ENCODE assay signal across 9 mouse cellular contexts in the genomic region with DNA sequence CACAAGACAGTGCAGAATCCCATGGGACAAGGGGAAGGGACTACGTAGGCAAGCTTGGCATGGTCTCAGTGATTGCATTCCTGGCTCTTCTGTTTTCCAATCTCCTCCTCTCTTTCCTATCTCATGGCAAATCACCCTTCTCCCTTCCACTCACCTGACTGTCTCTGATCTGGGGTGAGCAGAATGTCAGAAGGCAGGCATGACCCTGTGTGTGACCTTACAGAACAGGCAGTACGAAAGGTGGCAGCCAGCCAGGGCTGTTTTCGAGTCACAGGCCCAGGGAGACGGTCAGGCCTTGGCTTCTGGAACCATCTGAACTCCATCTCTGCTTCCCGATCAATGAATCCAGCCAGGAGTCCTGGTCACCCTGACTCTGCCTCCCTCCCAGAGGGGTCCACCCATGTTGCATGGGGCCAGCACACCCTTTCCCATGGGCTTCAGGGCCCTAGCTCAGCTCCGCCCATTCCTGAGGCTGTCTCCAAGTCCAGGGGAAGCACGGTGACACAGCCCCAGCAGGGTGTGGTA.
DNase-seq lines count a peak whose midpoint lies in the region; TF ChIP-seq lines count a peak whose summit lies in the region.
"Had no signal": no experiment of that assay in that cellular context is flagged by ENCODE, and none has a peak within 500 bp of the region (broad histone marks: within the 10 kb centered on the region; RNA-seq: fewer than 3 reads in every experiment).

No protein-coding gene starts in this region.

- H3K27ac ChIP-seq in small intestine, adult 2 months (ENCODE audit: insufficient read depth, low read depth, low read length) = peak overlapping the region; percentile 81
- H3K27ac ChIP-seq: hindbrain, postnatal 0 days had no signal

- intact Hi-C loops in left cerebral cortex, postnatal 25 days (cut with DNase I) = no loop called here

- H3K27me3 ChIP-seq in small intestine, adult 2 months (ENCODE audit: control insufficient read depth, insufficient read depth, low read length) = no peaks in the 10 kb centered on the region

- DNase-seq in lung, adult 18-20 months = peak; percentile 59 to 68
- DNase-seq in lung, adult 2 months = no peak
- DNase-seq in heart, adult 8-10 months (ENCODE audit: low spot score) = peak; percentile 71
- peak; percentile 73 for DNase-seq in kidney, postnatal 10 days
- no peak for DNase-seq in thymus, postnatal 4 days
- DNase-seq in cerebellum, adult 18-20 months = no peak
- DNase-seq in left cerebral cortex, postnatal 25 days (ENCODE audit: low spot score in 2 of 2) = no peak

- WGBS in lung, adult 2 months = 32% methylated on average over 7 of the region's 7 CpGs
- WGBS in small intestine, adult 2 months = 28% methylated on average over 7 of the region's 7 CpGs

- H3K36me3 ChIP-seq in small intestine, adult 2 months (ENCODE audit: control insufficient read depth, insufficient read depth, low read length) = no peaks in the 10 kb centered on the region

- no peak overlapping the region for H3K4me3 ChIP-seq in lung, adult 2 months (replicated peaks; ENCODE audit: extremely low read depth, low read depth, low read length)
- peak overlapping the region; percentile 3; the same call in 1 of the 2 replicates for H3K4me3 ChIP-seq in small intestine, adult 2 months (ENCODE audit: low read depth, low read length)

- no peak for TF ChIP-seq CTCF in lung, adult 2 months (IDR thresholded peaks at IDR 0.05; ENCODE audit: insufficient read depth, low read length)
- no peak for TF ChIP-seq CTCF in small intestine, adult 2 months (IDR thresholded peaks at IDR 0.05; ENCODE audit: extremely low read depth, insufficient read length, insufficient replicate concordance, low read depth, low read length)

- peaks cover 14% of the 10 kb centered on the region for H3K4me1 ChIP-seq in lung, adult 2 months (ENCODE audit: control insufficient read depth, insufficient read depth, low read length)
- H3K4me1 ChIP-seq in small intestine, adult 2 months (ENCODE audit: control insufficient read depth, insufficient read depth, insufficient read length, low read length) = peaks cover 44% of the 10 kb centered on the region

- no peak for TF ChIP-seq POLR2A in lung, adult 2 months (IDR thresholded peaks at IDR 0.05; ENCODE audit: borderline replicate concordance, extremely low read depth, low read depth, low read length)
- TF ChIP-seq POLR2A in small intestine, adult 2 months (IDR thresholded peaks at IDR 0.05; ENCODE audit: low read depth, low read length) = no peak

Comparison
In these comparisons a context has a peak if more than half of its experiments do, and no peak if none do; other contexts are left out.
1. DNase-seq: peak in lung, adult 18-20 months (2 of 2), heart, adult 8-10 months (single experiment) and kidney, postnatal 10 days (single experiment); none in lung, adult 2 months (single experiment), thymus, postnatal 4 days (single experiment), cerebellum, adult 18-20 months (0 of 2) and left cerebral cortex, postnatal 25 days (0 of 2).